Mouse (Mus musculus) megakaryocyte, embryonic 14.5 days (primary cell): ENCODE data around the gene Hist1h2ba. TPM values are rescaled to one million over a fixed set of nuclear protein-coding genes. Genes with fewer than 3 reads are reported as not detected.

Source experiments
- H3K27me3 ChIP-seq: replicated peaks from 2 replicates; pipeline ENCODE3; 2012; ENCODE audit warnings: inconsistent platforms
- H3K36me3 ChIP-seq: replicated peaks from 2 replicates; pipeline ENCODE3; 2012; ENCODE audit warnings: low read length, inconsistent platforms, mixed read lengths
- H3K4me1 ChIP-seq: 2 replicates; pipeline ENCODE4 v1.6.1; 2012; ENCODE audit warnings: inconsistent platforms
- H3K4me3 ChIP-seq: replicated peaks from 2 replicates; pipeline ENCODE3; 2012; ENCODE audit warnings: moderate library complexity, mild to moderate bottlenecking, inconsistent platforms
- H3K9me3 ChIP-seq: 2 replicates; pipeline ENCODE4 v1.6.1; 2012; ENCODE audit warnings: inconsistent platforms
- FLI1 ChIP-seq: IDR thresholded peaks from 2 replicates; pipeline ENCODE4 v1.6.1; 2012; ENCODE audit warnings: low read length, inconsistent platforms, mixed read lengths
- GATA1 ChIP-seq: IDR thresholded peaks from 3 replicates; pipeline ENCODE4 v1.6.1; 2012; ENCODE audit warnings: mixed read lengths, low read length, inconsistent platforms, borderline replicate concordance
- polyA plus RNA-seq: library from polyadenylated mRNA; stranded (reverse); fragments of >175 nt; gene quantifications from 2 replicates; pipeline ENCODE4 v1.2.3, GENCODE M21; 2012; ENCODE audit warnings: low replicate concordance; ENCODE audit not compliant: insufficient read depth

Gene Hist1h2ba
- polyA plus RNA-seq = not detected in 2 replicates

- Histone ChIP-seq H3K36me3 (no peaks in the 10 kb centered on the region), H3K4me1 (peaks cover under 1% of the 10 kb centered on the region; the same call in 1 of the 2 replicates), H3K4me3 (no peak within 1 kb of the TSS), H3K27me3 (peaks cover 4% of the 10 kb centered on the region), H3K9me3 (peaks cover 13% of the 10 kb centered on the region)
- TF ChIP-seq GATA1 (no peak), FLI1 (no peak)
These were observed at the start of gene Hist1h2ba for GRCm38 (mm10) chr13:23933421-23934210. Gene Hist1h2ba, minus strand, starts transcription at chr13:23934156.

DNA sequence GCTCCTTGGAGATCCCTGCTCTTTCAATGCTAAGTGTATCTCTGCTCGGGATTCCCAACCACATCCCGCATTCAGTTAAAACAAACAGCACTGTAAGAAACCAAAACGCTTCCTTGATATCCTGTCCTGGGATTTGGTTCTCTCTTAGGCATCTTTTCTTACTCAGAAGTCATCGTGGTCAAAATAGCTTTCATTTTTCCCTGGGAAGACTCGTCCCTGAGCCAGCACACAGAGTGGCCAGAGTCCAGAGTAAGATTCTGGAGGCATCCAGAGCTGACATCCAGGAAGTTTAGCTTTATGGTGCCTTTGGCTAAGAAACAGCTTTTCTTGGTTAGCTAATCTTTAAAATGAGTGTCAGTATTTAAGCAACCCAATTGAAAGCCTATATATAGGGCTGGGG, 38.3 kb upstream of the Hist1h2ba start:
- Histone ChIP-seq H3K9me3 (peaks cover 9% of the 10 kb centered on the region; the same call in 1 of the 2 replicates), H3K27me3 (peaks cover 16% of the 10 kb centered on the region), H3K36me3 (no peaks in the 10 kb centered on the region), H3K4me1 (no peaks in the 10 kb centered on the region), H3K4me3 (no peak overlapping the region)
- no peak for TF ChIP-seq FLI1
- no peak for TF ChIP-seq GATA1

DNA sequence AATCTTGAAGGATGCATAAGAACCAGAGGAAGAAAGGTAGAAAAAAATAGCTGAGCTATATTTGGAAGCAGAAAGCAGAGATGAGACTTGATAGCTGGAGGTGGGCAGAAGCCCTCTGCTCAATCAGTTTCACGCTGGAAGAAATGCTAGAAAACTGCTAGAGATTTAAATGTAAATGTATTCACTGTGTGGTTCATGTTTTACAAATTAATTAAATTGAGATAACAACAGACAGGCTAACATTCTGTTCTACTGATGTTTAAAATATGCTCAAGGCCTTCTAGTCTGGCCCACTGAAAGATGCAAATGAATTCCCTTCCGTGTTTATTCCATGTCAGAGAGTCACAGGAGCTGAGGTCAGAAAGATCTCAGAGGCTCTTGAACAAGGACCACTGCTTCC, 37.9 kb upstream of the Hist1h2ba start:
- Histone ChIP-seq H3K9me3 (peaks cover 10% of the 10 kb centered on the region; the same call in 1 of the 2 replicates), H3K36me3 (no peaks in the 10 kb centered on the region), H3K4me3 (no peak overlapping the region), H3K4me1 (no peaks in the 10 kb centered on the region), H3K27me3 (peaks cover 17% of the 10 kb centered on the region)
- TF ChIP-seq GATA1 (no peak), FLI1 (no peak)

DNA sequence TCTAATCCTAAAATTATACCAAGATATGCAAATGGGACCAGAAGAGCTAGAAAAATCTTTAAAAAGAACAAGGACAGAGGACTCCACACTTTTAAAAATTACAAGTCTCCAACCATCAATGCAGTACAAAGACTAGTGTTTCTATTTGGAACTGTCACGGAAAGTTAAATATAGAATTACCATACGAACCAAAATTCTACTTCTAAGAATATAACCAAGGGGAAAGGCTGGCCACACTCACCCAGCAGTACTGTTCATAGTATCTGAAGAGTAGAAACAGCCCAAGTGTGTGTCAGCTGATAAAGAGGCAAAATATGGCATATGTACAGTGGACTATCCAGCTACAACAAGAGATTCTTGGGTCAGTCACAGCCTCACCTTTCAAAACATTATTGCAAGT, 31.0 kb upstream of the Hist1h2ba start:
- Histone ChIP-seq H3K4me1 (peaks cover 11% of the 10 kb centered on the region), H3K4me3 (no peak overlapping the region), H3K36me3 (no peaks in the 10 kb centered on the region), H3K9me3 (peaks cover 10% of the 10 kb centered on the region; the same call in 1 of the 2 replicates), H3K27me3 (peaks cover 5% of the 10 kb centered on the region)
- TF ChIP-seq GATA1 (no peak), FLI1 (no peak)

DNA sequence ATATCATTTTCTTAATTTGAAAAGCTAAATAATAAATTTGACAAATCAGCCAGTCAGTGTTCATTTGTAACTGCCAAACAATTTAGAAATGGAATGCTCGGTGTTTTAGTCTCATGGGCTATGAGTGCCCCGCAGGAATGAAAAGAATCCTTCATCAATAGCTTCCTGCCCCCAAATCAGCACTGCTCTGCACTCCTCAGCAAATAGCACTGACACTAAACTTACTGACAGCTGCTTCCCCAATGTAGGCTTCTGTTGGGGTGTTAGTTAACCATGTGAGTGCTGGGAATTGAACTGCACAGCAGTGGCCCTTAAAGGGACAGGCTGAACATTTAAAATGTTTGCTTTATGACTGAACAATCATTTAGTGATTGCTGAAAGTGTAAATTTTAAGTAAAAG, 25.8 kb upstream of the Hist1h2ba start:
- peaks cover 11% of the 10 kb centered on the region for H3K4me1 ChIP-seq
- H3K27me3 ChIP-seq = peaks cover 4% of the 10 kb centered on the region
- no peak overlapping the region for H3K4me3 ChIP-seq
- TF ChIP-seq FLI1 = no peak
- no peak for TF ChIP-seq GATA1
- H3K36me3 ChIP-seq = no peaks in the 10 kb centered on the region
- H3K9me3 ChIP-seq = peaks cover 7% of the 10 kb centered on the region

GRCm38 (mm10) chr13:23950928-23951327, 17.0 kb upstream of the Hist1h2ba start:
- H3K27me3 ChIP-seq = peaks cover 33% of the 10 kb centered on the region
- H3K4me1 ChIP-seq = peaks cover 3% of the 10 kb centered on the region; the same call in 1 of the 2 replicates
- TF ChIP-seq GATA1 (no peak), FLI1 (no peak)
- no peak overlapping the region for H3K4me3 ChIP-seq
- H3K36me3 ChIP-seq = no peaks in the 10 kb centered on the region
- H3K9me3 ChIP-seq = no peaks in the 10 kb centered on the region

DNA sequence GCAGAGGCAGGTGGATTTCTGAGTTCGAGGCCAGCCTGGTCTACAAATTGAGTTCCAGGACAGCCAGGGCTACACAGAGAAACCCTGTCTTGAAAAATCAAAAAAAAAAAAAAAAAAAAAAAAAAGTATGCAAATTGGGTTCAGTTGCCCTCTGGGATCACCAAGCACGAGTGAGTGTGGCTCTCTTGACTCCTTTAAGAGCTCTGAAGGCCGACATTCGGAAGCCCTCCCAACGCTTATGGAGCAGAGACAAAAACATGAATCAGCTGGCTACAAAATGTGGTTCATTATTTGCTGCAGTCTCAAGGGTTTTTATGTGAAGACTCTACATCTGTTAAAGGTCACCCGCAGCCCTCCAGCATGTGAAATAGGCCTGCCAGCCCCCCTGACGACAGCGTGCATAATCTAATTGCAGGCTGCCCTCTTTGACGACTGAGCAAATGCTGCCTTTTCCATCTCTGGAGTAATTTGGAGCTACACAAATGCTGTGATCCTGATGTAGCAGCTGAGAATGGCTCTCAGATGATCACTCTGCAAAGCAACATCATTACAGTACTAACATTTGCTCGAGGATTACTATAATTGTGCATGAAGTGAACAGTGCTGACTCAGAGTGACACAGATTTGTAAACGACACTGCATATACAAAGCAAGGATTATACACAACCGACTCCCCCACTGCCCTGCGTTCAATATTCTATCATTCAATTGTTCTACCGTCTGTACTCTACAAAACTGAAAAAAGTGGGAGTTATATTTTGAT, 15.7 kb upstream of the Hist1h2ba start:
- H3K4me3 ChIP-seq = no peak overlapping the region
- peaks cover 3% of the 10 kb centered on the region; the same call in 1 of the 2 replicates for H3K4me1 ChIP-seq
- H3K36me3 ChIP-seq = no peaks in the 10 kb centered on the region
- TF ChIP-seq FLI1 (no peak), GATA1 (no peak)
- H3K27me3 ChIP-seq = peaks cover 36% of the 10 kb centered on the region
- H3K9me3 ChIP-seq = no peaks in the 10 kb centered on the region

DNA sequence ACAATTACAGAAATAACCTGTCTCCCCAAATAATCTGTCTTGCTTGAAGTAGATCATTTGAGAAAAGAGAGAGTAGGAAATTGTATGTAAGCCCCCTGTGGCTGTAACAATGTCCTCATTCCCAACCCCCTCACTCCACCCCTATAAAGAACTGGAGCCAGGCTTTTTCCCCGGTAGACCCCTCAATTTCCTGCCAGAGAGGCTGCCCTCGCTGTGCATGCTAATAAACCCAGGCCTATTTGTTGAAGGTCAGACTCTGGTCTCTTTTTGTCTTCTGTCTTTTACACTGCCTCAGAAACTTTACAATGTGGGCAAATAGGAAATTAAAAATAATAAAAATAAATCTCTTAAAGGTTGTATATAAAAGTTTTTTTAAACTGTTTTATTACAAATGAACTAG, 12.3 kb upstream of the Hist1h2ba start:
- Histone ChIP-seq H3K36me3 (no peaks in the 10 kb centered on the region), H3K27me3 (peaks cover 33% of the 10 kb centered on the region), H3K4me1 (peaks cover 10% of the 10 kb centered on the region), H3K9me3 (no peaks in the 10 kb centered on the region), H3K4me3 (no peak overlapping the region)
- TF ChIP-seq GATA1 (no peak), FLI1 (no peak)

DNA sequence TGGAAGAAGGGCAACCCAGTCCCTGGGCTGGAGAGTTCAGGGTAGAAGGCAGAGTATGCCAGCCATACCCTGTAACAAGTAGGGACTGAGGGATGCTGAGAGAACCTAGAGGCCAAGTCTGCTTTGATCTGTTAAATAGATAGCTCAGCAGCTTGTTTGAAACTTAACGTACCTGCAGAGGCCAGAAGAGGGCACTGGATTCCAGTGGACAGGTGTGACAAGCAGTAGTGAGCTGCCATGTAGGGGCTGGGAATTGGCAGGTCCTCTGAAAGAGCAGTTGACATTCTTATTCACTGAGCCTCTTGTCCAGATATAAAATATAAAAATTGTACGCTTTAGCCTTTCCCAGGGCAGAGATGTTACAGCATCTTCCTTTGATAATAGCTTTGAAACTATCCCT, 8.9 kb upstream of the Hist1h2ba start:
- Histone ChIP-seq H3K4me1 (peaks cover 10% of the 10 kb centered on the region), H3K27me3 (peaks cover 17% of the 10 kb centered on the region), H3K9me3 (no peaks in the 10 kb centered on the region), H3K4me3 (no peak overlapping the region), H3K36me3 (no peaks in the 10 kb centered on the region)
- TF ChIP-seq GATA1 (no peak), FLI1 (no peak)

- Histone ChIP-seq H3K9me3 (no peaks in the 10 kb centered on the region), H3K36me3 (no peaks in the 10 kb centered on the region), H3K27me3 (peaks cover 7% of the 10 kb centered on the region), H3K4me1 (peaks cover 10% of the 10 kb centered on the region), H3K4me3 (no peak overlapping the region)
- TF ChIP-seq FLI1 (no peak), GATA1 (no peak)
These were observed 6.3 kb upstream of the Hist1h2ba start for GRCm38 (mm10) chr13:23940291-23940690.
